Mouse (Mus musculus) cortical plate, adult 2 months (tissue): ENCODE data around the gene Gsdma2.

Source experiments
- CTCF ChIP-seq: fragments of 200-500 bp; IDR thresholded peaks from 2 replicates; pipeline ENCODE4 v1.5.1; 2011; ENCODE audit warnings: mild to moderate bottlenecking, control low read depth, low read length; ENCODE audit not compliant: insufficient read depth; ENCODE audit errors: extremely low read depth
- POLR2A ChIP-seq: fragments of 200-500 bp; IDR thresholded peaks from 2 replicates; pipeline ENCODE4 v1.6.1; 2011; ENCODE audit warnings: mild to moderate bottlenecking, low read length, control low read depth; ENCODE audit not compliant: insufficient read depth; ENCODE audit errors: extremely low read depth

GRCm38 (mm10) chr11:98602090-98602690, 44.4 kb upstream of the Gsdma2 start:
- TF ChIP-seq CTCF (no peak), POLR2A (no peak)
